Mouse (Mus musculus) lung, postnatal 14 days (tissue): ENCODE data around the gene Rbfox1.

Source experiments
- DNase-seq: peaks from one replicate; pipeline ENCODE4 v3.0.0; 2021

Rbfox1 gene

DNA sequence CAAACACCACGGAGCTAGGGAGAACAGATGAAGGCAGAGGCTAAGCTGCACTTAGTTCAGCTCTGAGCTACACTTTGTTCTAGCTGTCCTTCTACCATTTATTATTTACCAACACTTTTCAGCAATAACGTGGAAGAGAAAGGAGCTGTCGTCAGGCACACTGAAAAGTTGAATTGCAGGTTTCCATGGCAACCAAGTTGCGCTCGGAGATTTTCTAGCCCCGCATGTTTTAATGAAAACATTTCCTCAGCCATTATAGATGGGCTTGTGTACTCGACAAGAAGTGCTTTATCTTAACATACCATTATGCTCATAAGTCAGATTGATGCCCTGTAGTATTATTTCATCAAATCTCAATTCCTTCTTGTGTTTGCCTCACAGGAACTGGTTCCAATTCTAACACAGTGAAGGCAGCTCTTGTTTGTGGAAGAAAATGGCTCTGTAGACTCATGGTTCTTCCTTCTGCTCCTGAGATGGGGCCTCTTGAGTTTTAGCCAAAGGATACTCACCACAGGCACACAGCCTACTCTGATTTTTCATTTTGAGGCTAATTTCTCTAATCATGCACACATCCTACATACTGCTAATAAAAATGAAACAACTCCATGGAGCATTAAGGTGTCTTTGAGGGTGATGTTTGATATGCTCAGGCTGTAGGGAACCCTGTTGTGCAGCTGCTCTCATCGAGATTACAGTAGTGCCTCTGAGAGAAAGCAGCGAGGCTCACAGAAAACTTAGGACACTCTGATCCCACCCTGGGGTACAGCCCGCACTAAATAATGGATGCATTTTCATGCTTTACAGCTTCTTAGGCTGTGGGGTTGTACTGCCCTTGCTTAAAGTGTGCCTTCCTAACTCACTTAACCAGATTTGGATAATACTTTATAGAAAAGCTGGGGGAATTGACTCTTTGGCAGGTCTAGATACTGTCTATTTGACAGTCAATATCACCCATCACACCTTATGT is 107.2 kb downstream of the Rbfox1 start:
- DNase-seq, result no peak

DNA sequence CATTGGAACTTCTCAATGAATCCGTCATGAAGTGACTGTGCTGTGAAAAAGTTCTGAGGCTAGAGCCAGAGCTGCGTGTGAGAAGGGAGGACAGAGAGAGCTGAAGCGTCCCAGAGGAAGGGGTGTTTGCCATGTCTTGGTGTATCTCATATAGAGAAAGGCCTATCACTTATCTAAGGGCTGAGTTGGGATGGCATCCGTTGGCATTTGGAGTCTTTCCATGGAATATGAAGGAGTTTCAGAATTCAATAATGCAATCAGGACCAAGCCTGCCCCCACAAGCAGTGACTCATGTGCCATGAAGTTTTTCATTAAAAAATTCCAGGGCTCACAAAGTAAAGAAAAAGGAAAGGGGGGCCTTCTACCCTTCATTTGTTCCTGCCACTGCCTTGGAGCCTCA is 112.0 kb downstream of the Rbfox1 start:
- DNase-seq, result no peak

DNA sequence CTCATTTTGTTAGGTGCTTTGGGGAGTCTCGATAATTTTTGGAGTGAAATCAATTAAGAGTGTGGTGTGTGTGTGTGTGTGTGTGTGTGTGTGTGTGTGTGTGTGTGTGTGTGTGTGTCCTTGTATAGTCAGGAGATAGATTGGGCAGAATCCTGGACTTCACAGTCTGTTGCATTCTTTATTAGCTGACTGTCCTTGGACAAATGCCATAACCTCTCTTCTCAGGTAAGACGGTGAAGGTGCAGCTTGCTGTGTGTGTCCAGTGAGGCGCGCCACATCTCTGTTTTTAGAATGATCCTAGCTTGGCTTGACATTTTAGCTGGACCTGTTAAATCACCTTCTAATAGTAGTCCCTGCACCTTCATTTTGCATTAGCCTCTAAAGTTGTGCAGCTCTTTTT is 112.5 kb downstream of the Rbfox1 start:
- DNase-seq, result no peak

DNA sequence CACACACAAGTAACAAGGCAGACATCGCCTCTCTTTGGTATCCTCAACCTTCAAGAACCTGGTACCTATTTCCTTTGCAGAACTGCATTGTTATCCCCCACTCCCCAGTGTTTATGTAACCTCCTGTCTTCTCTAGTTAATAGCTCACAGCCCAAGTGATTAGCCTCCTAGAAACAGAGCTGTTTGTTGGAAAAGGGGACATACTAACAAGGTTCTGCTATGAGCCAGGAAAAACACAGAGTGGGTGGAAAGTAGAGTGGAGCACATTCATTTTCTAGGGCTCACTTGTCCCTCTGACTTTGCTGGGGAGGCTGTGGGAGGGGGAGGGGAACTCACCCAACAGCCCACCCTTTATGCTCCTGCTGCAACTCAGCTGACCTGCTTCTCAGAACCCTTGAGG is 114.9 kb downstream of the Rbfox1 start:
- DNase-seq, result no peak

DNA sequence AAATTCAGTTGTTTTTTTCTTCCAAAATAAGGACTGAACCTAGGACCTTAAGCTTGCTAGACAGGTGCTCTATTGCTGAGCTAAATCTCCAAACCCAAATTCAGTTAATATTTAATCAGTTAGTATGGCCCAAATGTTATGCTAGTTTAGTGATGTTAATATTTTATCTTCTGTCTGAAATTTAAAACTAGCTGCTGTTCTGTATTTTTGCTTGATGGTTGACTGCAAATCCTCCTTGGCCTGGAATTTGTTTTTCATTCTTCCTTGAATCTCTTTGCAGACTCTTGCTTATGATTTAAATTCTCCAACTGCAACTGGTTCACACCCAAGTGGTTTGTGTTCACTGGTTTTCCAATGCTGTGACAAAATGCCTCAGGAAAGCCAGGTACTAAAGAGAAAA is 121.8 kb downstream of the Rbfox1 start:
- no peak for DNase-seq

DNA sequence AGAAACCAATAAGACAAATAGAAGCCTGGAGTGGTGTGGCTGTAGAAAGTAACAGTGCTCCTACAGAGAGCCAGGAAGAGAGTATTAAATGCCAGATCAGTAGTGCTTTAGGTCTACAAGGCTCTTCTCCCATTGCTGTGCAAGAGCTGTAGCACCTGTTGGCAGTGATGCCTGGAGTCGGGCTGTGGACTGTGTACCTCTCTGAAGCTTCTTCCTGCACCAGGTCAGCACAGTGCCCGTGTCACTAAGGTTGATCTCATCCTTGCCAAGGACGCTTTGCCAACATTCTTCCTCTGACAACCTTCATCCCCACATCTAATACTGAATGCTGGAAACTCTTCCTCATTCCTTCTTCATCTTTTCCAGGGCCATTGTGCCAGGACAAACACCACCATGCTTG is 127.7 kb downstream of the Rbfox1 start:
- no peak for DNase-seq

DNA sequence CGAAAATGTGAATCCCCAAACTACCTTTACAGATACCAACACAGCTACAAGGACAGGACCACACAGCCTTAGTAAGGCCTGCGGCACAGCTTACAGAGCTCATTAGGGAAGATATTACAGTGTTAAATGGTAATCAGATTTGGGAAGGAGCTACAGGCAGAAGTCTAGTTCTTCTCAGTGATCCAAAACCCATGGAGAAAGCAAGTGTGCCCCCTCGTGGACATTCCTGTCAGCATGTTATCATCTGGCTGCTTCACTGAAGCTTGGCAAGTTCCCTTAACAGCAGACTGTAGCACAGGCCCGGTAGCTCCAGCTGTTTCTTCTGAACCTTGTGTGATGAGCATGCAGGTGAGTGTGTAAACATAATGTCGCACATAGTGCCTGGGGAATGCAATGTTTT is 133.5 kb downstream of the Rbfox1 start:
- peak; percentile 53 for DNase-seq

DNA sequence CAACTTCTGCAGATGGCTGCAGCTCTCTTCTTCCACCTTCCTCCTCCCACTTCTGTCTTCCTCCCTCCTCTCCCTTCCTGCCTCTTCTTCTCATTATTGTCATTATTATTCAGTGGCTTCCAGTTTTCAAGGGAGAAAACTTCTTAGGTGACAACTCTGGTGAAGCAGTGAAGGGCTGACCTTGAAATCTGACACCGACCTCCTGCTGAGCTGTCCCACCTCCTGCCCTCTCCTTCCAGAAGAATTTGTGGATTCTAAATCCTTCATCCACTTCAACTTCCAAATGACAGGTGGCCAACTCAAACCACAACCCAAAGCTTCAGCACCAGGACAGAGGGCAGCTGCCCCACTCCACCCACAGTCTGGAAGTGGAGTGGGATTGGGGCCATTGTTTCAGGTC is 134.2 kb downstream of the Rbfox1 start:
- no peak for DNase-seq

DNA sequence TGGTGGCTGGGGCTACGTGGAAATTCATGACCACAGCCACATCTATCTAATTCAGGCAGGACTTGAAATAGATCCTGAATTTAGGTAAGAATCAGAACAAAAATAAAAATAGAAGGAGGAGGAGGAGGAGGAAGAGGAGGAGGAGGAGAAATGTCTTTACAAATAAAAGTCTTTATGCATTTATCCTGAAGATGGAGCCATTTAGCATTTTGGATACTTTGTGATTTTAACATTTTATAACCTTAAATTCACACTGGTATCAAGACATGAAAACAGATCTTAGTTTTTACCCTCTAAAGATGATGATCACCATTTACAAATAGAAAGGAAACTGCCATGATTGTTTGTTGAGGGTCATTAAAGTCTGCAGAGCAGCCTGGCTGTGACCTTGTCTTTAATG is 146.1 kb downstream of the Rbfox1 start:
- DNase-seq, result no peak

DNA sequence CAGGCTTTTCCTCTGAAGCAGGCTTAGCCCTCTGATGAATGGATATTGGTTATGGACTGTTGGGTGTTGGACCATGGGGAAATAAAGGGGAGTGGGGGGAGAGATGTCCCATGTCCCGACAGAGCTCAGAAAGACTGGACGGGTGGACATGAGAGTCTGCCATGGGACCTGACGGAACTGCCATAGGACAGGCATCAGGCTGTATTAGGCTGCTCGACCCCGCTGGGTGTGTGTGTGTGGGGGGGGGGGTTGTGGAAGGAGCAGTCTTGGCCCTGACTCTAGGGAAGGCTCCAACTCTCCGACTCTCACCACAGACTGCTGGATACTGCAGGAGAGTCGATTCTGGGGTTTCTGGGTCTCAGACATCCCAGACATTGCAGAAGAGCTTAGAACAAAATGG is 147.4 kb downstream of the Rbfox1 start:
- no peak for DNase-seq

DNA sequence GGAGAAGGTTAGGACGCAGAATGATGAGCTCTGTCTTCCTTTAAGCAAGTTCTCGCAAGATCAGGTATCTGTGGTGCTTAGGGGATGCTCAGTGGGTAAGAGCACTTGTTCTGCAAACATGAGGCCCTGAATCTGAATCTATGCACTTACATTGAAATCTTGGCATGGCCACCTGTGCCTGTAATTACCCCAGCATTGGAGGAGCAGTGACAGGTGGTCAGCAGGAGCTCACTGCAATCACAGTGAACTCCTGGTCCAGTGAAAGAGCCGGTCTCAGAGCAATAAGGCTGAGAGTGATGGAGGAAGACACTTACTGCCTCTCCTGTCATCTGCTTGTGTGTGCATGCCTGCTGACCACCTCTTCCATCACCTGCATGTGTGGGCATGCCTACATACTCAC is 149.7 kb downstream of the Rbfox1 start:
- no peak for DNase-seq

DNA sequence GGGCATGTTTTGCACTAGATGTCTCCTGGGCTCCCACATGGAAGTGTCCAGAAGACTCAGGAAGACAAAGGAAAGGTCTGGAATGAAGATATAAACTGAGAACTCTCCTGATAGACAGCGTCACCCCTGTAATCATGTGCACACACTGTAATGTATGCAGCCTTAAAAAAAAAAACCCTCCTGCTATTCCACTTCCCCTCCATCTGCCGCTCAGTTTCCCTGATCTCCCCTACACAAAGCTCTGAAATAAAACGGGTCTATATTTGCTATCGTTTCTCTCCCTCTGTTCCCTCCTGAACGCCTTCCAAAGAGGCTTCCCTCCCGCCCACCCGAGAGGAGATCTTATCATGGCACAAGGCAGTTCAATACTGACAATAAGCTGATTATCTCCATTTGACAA is 151.9 kb downstream of the Rbfox1 start:
- DNase-seq, result no peak

DNA sequence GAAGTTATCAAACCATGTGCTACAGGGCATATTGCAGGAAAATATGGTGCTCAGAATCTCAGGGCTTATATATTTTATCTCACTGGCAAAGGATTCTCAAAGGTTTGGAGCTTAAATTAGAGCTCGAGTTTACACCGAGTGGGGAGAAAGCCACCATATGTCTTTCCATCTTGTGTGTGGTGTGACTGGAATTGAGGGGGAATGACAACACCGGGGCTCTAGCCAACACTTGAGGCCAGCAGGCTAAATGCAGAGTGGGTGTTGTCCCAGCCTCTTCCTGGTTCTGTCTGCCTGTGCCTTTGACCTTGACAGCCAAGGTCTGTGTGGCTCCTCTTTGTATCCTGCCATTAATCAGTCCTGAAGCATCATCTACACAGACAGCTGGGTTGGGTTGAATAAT is 157.6 kb downstream of the Rbfox1 start:
- no peak for DNase-seq

DNA sequence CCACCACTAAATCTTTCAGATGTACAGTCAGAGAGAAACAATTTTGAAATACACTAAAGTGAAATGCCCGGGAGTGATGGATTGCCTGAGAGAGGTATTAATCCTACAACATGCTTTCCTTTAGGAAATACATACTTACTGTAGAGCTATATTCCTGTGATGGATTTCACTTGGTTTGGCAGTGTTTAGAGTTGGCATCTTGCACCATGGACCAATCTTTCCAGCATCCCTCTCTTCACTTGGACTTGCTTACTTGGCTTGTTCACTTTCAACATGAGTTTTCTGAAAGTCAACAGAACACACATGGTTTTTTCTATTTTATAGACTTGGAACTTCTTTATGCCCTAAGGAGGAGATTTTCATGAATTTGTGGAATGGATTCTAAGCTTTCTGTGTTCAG is 163.4 kb downstream of the Rbfox1 start:
- DNase-seq, result no peak

DNA sequence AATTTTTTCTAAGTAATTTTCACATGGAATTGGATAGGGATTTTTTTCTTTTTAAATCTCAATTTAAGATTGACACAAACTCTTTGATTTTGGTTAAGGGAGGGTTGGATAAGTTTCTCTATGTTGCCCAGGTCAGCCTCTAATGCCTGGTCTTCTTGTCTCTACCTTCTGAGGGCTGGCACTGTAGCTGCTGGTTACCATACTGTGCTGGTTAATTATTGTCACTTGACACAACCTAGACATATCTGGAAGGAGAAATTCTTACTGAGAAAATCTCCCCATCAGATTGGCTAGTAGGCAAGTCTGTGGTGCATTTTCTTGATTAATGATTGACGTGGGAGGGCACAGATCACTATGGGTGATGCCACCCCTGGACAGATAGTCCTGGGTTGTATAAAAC is 177.3 kb downstream of the Rbfox1 start:
- no peak for DNase-seq

DNA sequence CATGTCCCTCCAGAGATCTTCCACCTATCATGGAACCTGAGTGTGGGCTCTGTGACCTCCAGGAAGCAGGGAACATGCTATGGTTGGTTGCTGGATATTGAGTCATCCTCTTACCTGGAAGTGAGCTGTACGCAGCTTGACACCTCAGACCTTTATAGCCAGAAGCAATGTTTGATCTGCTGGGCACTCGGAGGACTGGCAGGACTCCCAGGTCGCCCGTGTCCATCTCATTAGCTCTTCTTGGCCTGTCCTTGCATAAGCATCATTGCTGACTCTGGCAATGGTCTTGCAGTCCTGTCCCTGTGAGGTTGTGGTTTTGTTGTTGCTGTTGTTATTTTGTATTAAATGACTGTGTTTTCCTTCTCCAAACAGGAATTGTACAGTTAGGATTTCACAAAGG is 180.3 kb downstream of the Rbfox1 start:
- no peak for DNase-seq

DNA sequence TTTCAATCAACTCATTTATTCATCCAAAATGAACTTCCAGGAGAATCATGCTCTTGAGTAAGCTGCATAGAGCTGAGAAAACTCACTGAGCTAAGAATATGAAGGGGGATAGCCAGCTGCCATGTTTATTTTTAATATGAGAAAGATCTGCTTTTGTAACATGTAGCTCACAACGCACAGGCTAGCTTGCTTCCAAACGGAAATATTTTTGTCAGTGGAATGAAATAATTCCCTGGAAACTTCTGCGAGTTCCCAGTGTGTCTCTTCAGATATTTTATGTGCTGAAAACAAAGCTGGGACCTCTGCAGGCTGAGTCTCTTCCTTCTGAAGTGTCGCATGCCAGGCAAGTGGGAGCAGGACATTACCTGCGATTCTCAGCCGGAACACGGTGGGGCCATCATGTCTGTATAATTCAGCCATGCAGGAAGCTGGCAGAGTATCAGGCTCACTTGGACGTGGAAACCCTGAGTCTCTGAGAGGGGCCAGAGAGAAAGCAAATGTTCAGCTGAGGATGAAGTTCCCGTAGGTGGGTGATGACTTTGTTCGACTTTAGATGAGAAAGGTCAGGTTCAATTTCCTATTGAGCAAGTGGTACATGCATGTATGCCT is 190.4 kb downstream of the Rbfox1 start:
- DNase-seq, result no peak

DNA sequence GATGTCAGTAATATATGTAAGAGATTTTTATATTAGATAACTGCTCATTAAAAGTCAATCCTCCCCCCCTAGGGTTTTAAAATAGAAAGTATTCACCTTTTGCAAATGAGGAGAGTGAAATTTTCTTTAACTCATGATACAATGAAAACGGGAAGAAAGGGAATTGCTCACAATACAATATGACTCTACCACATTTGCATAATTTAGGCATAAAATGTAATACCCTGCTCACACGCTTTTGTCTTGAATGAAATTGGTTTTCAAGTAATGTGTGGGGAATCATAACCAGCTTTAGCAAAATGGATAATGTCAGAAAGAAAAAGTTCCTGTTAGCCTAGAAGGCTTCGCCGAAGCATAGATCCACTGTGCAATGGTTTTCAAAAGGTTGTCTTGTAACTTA is 193.9 kb downstream of the Rbfox1 start:
- DNase-seq, result no peak

DNA sequence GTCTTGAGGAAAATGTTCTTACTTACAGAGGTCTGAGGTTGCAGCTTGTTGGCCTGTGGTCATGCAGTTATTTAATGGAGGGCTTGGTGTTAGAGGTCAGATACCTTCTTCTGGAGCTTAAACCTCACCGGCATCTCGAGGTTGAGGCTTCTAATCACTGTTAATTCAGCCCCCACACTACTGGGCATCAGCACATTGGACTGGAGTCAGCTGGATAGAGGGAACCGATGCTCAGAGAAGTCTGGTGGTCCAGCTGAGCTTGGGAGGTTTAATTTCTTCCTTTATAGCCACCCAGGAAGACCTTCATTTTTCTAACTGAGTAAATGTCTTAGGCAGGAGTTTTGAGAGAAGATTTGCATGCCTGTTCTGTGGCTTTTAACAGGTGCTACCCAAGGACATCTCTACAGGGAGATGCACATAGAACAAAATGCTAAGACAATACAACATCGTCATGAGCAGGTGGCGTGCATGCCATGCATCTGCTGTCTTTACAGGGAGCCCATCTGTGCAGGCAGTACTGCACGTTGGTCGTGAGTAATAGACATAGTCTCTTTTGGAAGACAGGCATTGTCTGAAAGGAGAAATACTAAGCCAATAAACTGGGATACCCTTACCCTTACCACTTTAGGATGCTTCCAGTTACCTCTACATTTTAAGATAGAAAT is 199.7 kb downstream of the Rbfox1 start:
- no peak for DNase-seq

DNA sequence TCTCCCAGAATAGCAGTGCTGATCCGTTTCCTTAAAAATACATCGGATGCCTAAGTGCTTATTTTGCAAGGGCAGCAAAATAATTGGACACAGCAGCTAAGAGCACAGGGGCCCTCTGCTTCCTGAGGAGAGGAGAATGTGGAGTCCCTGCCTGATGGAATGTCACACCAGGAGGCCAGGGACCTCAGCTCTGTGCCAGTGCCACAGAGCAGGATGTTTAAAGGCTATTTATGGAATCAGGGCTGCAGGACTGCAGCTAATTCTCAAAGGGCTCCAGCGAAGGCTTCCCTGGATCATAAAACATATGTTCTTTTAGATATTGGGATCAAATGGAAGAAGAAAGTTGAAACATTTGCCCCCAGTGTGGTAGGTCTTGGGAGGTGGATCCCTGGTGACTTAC is 201.0 kb downstream of the Rbfox1 start:
- no peak for DNase-seq

DNA sequence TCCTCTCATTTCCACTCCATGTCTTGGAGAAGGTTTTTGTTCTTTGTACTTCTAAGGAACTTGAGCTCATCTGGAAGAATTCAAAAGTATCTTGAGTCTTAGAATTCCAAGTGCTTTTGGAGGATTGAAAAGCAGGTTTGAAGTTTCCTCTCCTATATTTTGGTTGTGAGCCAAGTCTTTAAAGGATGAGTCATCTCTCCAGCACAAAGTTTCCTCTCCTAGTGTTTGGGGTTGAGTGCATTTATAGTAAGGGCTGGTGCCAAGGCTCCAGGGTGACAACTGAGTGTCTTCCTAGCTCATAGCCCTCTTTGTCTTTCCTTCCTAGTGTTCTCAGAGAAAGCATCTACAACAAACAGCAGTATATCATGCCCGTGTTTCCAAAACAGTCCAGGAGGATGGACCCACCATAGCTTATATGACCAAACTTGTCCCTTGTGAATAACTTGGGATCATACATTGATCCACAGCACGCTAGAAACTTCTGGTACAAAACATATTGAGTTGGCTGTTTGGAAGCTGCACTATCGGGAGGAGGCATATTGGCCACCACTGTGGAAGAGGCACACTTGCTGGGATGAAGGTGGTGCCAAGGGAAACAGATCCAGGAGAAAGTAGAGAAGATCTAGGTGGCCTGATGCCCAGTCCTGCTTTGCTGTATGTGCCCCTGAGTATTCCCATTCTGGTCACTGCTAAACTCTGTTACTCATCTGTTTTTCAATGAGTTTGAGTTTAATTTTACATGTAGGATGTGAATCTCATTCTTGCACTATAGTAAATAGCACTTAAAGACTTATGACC is 206.4 kb downstream of the Rbfox1 start:
- DNase-seq, result no peak

DNA sequence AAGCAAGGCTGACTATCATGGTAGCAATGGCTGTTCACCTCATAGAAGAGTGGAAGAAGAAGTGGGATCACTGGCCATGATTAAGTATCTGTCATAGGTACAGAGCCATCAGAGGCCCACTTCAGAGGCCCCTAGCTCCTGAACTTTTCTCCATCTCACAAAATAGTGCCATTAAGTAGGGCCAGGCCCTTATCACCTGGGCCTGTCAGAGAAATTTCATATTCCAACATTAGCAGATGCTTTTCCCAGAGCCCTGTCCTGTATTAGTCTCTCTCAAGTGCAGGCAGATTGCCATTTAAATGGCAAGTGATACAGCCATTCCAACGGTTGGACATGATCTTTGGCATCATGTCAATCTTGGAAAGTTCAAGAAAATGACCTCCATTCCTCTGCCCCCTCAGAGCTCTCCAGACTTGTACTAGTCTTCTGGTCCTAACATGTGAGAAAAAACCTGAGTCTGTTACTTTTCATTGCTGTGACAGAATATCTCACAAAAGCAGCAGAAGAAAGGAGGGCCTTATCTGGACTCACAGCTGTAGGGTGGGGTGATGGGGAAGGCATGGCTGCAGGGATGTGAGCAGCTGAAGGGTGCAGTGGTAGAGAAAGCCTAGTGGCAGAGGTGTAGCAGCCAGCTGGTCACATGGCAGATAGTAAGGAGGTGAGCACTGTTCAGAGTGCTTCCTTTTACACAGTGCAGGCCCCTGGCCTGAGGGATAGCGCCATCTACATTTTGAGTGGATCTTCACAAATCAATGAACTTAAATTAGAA is 210.6 kb downstream of the Rbfox1 start:
- DNase-seq, result no peak
